14 mouse cellular contexts compared by ENCODE assay signal in the genomic region with DNA sequence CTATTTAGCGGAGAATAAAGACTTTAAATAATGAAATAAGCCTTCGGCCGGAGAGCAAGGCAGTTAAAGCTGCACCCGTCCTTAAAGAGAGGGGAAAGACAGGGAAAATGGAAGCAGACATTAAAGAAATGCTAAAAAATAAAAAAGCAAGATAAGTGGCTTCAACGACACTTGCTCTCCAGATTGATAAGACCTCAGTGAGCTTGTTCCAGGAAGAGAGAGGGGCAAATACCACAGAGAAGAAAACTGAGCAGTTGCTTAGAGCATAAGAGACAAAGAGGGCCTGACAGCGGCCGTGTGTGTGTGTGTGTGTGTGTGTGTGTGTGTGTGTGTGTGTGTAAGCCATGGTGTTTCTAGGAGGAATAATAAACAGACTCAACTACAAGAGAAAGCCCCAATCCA.
A peak's percentile ranks its signal among the peaks of the same experiment; 100 is the strongest.
DNase-seq lines count a peak whose midpoint lies in the region; ATAC-seq and TF ChIP-seq lines count a peak whose summit lies in the region.
"Had no signal": no experiment of that assay in that cellular context is flagged by ENCODE, and none has a peak within 500 bp of the region (broad histone marks: within the 10 kb centered on the region; RNA-seq: fewer than 3 reads in every experiment).

No protein-coding gene starts in this region.

- no peak overlapping the region for H3K9ac ChIP-seq in liver, embryonic 14.5 days (replicated peaks)
- H3K9ac ChIP-seq: embryonic facial prominence, embryonic 13.5 days had no signal

- ATAC-seq in liver, embryonic 14.5 days (ENCODE audit: insufficient read depth), result peak; percentile 57; the same call in 1 of the 2 replicates

- H3K4me1 ChIP-seq in liver, embryonic 14.5 days (replicated peaks; ENCODE audit: control insufficient read depth in 2 of 2, insufficient read depth in 2 of 2, low read length in 1 of 2), result peaks cover 0 to 17% of the 10 kb centered on the region in 2 experiments; a peak in 3 of 4 replicates
- H3K4me1 ChIP-seq: embryonic facial prominence, embryonic 13.5 days had no signal

- no peaks in the 10 kb centered on the region for H3K36me3 ChIP-seq in liver, embryonic 14.5 days (replicated peaks; ENCODE audit: control insufficient read depth, insufficient read depth, low read depth)
- H3K36me3 ChIP-seq: embryonic facial prominence, embryonic 13.5 days had no signal

- WGBS in liver, embryonic 14.5 days (ENCODE audit: insufficient replicate concordance), result 32% methylated on average over 7 of the region's 7 CpGs

- peak; percentile 10 for DNase-seq in embryo, embryonic 10.5 days (ENCODE audit: low spot score)
- DNase-seq in embryo, embryonic 11 days, result no peak
- DNase-seq in layer of hippocampus, adult 2 months (ENCODE audit: low spot score in 2 of 2), result no peak
- DNase-seq in layer of hippocampus, postnatal 10 days (ENCODE audit: low spot score in 2 of 2), result no peak
- DNase-seq in c-Kit-positive CD71-positive TER-119-positive erythroid progenitor cells, embryonic 14.5 days (ENCODE audit: low spot score), result peak; percentile 6
- no peak for DNase-seq in liver, embryonic 14.5 days (ENCODE audit: low read depth in 3 of 3, low spot score in 3 of 3)
- no peak for DNase-seq in T-cell, adult 2 months (ENCODE audit: low spot score)
- no peak for DNase-seq in left cerebral cortex, adult 9 months (ENCODE audit: low spot score in 2 of 2)
- DNase-seq: adrenal gland, postnatal 25 days; cerebellum, adult 11-12 months; left cerebral cortex, postnatal 4 days; lung, postnatal 36 days had no signal

- H3K27me3 ChIP-seq in liver, embryonic 14.5 days (ENCODE audit: control insufficient read depth, insufficient read depth, low read length), result no peaks in the 10 kb centered on the region
- H3K27me3 ChIP-seq: embryonic facial prominence, embryonic 13.5 days had no signal

- no peak for TF ChIP-seq EP300 in liver, embryonic 14.5 days (IDR thresholded peaks at IDR 0.05; ENCODE audit: low read depth)

- peak overlapping the region; percentile 83 for H3K27ac ChIP-seq in layer of hippocampus, adult 2 months
- no peak overlapping the region for H3K27ac ChIP-seq in liver, embryonic 14.5 days
- H3K27ac ChIP-seq: embryonic facial prominence, embryonic 13.5 days had no signal

- TF ChIP-seq CTCF in layer of hippocampus, adult 2 months (conservative IDR thresholded peaks at IDR 0.05), result no peak
- TF ChIP-seq CTCF in liver, embryonic 14.5 days (IDR thresholded peaks at IDR 0.05; ENCODE audit: low read depth), result no peak

- no peak overlapping the region for H3K4me3 ChIP-seq in layer of hippocampus, adult 2 months
- H3K4me3 ChIP-seq in liver, embryonic 14.5 days (ENCODE audit: insufficient read depth in 1 of 2, low read depth in 2 of 2, low read length in 2 of 2), result no peak overlapping the region
- H3K4me3 ChIP-seq: embryonic facial prominence, embryonic 13.5 days had no signal

- no peaks in the 10 kb centered on the region for H3K9me3 ChIP-seq in liver, embryonic 14.5 days (ENCODE audit: control insufficient read depth, low read length)
- H3K9me3 ChIP-seq: embryonic facial prominence, embryonic 13.5 days had no signal

- no peak overlapping the region for H3K4me2 ChIP-seq in liver, embryonic 14.5 days (ENCODE audit: low read depth)
- H3K4me2 ChIP-seq: embryonic facial prominence, embryonic 13.5 days; heart, embryonic 11.5 days had no signal

Comparison
In these comparisons a context has a peak if more than half of its experiments do, and no peak if none do; other contexts are left out.
1. DNase-seq: peak in embryo, embryonic 10.5 days (single experiment) and c-Kit-positive CD71-positive TER-119-positive erythroid progenitor cells, embryonic 14.5 days (single experiment); none in embryo, embryonic 11 days (single experiment), layer of hippocampus, adult 2 months (0 of 2), layer of hippocampus, postnatal 10 days (0 of 2), liver, embryonic 14.5 days (0 of 3), T-cell, adult 2 months (single experiment) and left cerebral cortex, adult 9 months (0 of 2).